Mouse (Mus musculus) brain, embryonic 14.5 days (tissue): Measurements from ENCODE around the gene Rbm7.

Experiments used
- CTCF ChIP-seq: fragments of 200-500 bp; IDR thresholded peaks from 2 replicates; pipeline ENCODE4 v1.5.1; 2012; ENCODE audit warnings: inconsistent platforms, mild to moderate bottlenecking, moderate library complexity, borderline replicate concordance; ENCODE audit not compliant: insufficient read depth, insufficient read length; ENCODE audit errors: extremely low read depth
- POLR2A ChIP-seq: fragments of 200-500 bp; IDR thresholded peaks from 2 replicates; pipeline ENCODE4 v1.6.1; 2012; ENCODE audit warnings: mild to moderate bottlenecking, inconsistent platforms, borderline replicate concordance; ENCODE audit not compliant: poor library complexity, insufficient read depth, insufficient read length, severe bottlenecking; ENCODE audit errors: extremely low read depth

- TF ChIP-seq CTCF (no peak), POLR2A (no peak)
Observed at GRCm38 (mm10) chr9:48443873-48444272, 51.2 kb downstream of the Rbm7 start.
